Mouse (Mus musculus) cerebellum, adult 2 months (tissue): ENCODE measurements at regions not wholly inside any gene's neighbourhood (a gene's known extent, or its start where the extent isn't known, plus 50 kb on each side); places are given as distances from the start of the nearest gene placed in this dataset.

ENCODE experiments used
- CTCF ChIP-seq: fragments of 200-500 bp; IDR thresholded peaks from 2 replicates; pipeline ENCODE4 v1.5.1; 2011; ENCODE audit warnings: low read depth, mild to moderate bottlenecking, control low read depth, low read length, moderate library complexity, borderline replicate concordance; ENCODE audit not compliant: insufficient read depth
- POLR2A ChIP-seq: fragments of 200-500 bp; IDR thresholded peaks from 2 replicates; pipeline ENCODE4 v1.6.1; 2011; ENCODE audit warnings: low read length, control low read depth, borderline replicate concordance; ENCODE audit not compliant: insufficient read depth

DNA sequence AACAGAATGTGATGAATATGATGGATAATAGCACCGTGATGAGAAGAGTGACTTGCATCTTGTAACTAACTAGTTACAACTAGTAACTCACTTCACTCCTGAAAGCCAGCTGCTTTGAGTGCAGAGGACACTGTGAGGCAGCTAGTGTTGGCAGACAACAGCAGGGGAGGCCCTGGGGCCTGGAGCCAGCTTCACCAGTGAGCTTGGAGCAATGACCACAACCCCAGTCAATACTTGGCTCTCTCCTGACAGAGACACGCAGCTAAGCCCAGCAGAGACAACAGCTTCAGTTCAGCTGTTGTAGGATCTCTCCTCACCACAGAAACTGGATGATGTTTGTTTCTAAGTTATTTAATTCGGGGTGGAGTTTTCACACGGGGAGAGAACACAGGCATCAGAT lies 209.6 kb upstream of the N4bp1 start:
- TF ChIP-seq POLR2A, result no peak
- TF ChIP-seq CTCF, result no peak
